Mouse (Mus musculus) left cerebral cortex, postnatal 25 days (tissue): Measurements from ENCODE around the gene Carmil1. TPM values are rescaled to one million over a fixed set of nuclear protein-coding genes. Genes with fewer than 3 reads are reported as not detected.
A peak's percentile ranks its signal among the peaks of the same experiment; 100 is the strongest.

Source experiments
- DNase-seq, 2 experiments: peaks; one replicate each; pipeline ENCODE4 v3.0.0; 2022; ENCODE audit warnings: low spot score in 2 of 2, mixed read lengths in 1 of 2
- intact Hi-C: fragments of 180-260 bp; cut with DNase I; formaldehyde crosslinking; loops from one replicate; pipeline ENCODE4 v1.15.1; 2025
- total RNA-seq, 2 experiments: library from RNA; stranded (reverse); gene quantifications; 2 replicates each; pipeline ENCODE4 v1.2.3; 2021

The Carmil1 gene
- total RNA-seq, 2 experiments from 2014 or later, result 27.4 to 37.2 TPM

DNA sequence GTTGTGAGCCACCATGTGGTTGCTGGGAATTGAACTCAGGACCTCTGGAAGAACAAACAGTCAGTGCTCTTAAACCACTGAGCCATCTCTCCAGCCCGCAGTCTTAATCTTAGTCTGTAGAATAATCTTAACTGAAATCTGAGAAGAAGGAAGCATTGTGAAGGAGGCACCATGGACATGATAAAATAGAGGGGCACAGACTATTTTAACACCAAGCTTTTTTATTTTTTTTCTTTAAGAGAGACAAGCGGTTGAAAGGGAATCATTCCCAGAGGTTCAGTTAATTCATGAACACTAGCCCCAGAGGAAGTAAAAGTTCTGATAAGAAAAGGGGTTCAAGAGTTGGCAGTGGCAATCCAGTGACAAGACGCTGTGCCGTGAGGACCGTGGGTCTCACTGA lies 15.8 kb downstream of the Carmil1 start:
- DNase-seq, result no peak
- intact Hi-C loops, result no loop called here

DNA sequence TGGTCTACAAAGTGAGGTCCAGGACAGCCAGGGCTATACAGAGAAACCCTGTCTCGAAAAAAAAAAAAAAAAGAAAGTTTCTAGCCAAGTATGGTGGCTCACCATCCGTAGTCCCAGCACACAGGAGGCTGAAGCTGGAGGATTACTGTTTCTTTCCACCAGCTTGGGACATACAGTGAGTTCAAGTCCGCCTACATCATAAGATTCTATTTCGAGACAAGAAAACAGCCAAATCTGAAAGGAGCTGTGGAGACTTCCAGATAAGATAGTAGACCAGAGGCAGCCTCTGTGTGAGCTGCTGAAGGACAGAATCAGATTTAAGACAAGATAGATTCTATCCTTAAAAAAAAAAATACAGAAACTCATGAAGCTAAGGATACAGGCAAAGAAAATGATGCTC lies 17.0 kb downstream of the Carmil1 start:
- intact Hi-C loops, result no loop called here
- DNase-seq, result peak in 1 of 2 experiments; percentile 46

DNA sequence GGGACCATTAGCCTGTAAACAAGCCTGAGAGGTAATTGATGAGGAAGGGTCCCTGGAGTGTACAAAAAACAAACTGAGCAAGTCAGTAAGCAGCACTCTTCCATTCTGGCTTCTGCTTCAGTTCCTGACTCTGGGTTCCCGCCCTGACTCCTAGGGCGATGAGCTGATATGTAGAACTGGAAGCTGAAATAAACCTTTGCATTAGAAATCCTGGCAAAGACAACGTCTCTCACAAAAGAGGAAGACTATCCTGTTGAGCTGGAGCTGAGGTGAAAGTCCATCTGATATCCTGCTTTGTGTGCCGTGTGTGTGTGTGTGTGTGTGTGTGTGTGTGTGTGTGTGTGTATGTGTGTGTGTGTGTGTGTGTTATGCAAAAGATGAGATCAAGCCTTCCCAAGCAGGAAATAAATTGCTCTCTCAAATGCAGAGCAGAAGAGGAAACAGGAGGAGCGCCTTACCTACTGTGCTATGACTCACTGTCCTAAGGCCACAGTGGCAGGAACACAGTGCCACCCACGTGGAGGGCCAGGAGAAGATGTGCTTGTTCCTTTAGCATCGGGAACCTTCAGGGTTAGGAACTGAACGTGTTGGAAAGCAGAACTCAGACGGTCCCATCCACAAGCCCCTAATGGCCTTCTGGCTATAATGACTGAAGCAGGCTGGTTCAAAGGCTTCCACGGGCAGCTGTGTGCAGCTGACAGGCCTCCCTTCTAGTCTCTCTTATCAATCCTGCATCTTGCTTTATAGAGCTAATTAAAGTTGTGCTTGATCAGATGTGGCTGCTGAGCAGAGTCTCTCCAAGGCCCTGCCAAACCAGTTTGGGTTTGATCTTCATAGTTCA lies 19.6 kb downstream of the Carmil1 start:
- no peak for DNase-seq
- intact Hi-C loops, result no loop called here

DNA sequence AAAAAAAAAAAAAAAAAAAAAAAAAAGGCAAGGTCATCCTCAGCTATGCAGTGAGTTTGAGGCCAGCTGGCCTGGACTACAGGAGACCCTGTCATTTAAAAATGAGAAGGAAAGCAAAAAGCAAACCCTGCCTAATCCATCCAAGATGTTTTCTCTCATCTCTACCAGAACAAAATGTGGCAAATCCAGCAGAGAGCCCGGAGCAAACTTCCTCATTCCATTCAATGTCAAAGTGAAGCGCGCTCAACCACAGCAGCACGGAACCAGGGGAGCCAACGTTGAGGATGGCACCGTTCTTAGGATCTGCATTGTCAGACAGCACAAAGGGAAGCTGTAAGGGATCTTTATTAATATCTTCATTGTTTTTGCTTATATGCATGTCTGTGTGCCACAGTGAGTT lies 22.8 kb downstream of the Carmil1 start:
- no peak for DNase-seq
- intact Hi-C loops, result no loop called here

DNA sequence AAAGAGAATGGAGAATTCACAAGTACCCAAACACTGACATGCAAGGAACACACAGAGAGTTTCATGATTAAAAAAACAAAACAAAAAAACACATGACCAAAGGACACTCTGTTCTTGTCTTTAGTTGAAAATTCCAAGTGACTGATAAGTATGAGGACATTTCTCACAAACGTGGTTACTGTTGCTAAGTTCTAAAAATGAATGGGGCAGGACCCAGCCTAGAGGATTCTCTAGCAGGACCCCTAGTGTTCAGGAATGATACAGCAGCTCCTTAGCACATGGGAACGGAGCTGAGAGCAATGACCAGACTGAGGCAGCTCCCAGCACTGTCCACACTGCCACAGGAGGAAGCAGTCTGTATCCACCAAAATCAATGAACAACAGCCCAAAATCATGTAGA lies 26.6 kb downstream of the Carmil1 start:
- peak; percentile 60 to 70 for DNase-seq
- intact Hi-C loops, result no loop called here

DNA sequence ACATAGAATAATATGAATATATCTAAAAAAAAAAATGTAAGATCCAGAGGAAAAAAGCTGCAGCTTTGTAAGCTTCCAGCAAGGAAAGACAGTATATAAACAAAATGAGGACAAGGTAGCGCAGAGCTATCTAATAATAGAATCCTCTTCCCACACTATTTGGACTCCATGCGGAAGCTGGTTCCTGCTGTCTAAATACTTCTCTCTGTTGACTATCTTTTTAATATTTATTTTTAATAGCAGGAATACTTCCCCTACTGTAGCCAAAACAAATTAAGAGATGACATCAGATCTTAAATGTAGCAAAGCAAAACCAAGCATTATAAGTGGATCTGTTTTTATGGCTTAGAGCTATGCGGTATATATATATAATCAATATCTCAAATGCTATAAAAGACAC lies 27.0 kb downstream of the Carmil1 start:
- intact Hi-C loops, result no loop called here
- no peak for DNase-seq

DNA sequence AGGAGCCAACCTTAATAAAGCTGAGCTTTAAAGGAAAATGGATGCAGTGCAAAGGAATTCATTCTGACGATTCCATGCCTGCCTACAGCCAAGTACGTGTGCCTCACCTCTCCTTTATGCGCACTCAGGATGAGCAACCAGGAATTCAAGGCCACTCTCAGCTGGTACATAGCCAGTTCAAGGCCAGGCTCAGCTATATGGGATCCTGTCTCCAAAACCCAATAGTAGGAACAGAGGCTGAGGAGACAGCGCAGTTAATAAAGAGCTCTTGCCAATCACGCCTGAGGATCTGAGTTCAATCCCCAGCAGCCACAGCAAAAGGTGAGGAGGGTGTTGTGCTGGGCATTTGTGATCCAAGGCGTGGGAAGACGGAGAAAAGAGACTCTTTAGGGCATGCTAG lies 29.4 kb downstream of the Carmil1 start:
- intact Hi-C loops, result no loop called here
- DNase-seq, result no peak

DNA sequence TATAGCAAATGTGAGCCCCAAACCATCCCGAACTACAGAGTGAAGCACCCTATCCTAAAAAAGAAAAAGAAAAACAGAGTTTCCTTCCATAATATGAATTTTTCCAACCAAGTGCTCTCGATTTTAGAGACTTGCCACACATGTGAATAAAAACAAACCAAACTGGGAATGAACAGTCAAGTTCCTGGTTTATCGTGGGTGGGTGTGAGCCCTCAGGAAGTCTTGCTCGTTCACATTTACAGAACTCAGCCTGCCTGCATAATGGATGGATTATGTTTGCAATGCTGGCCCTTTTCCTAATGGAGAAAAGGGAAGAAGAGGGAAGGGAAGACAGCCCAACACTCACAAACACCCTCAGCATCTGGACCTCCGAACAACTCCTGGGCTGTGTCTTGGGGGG lies 32.7 kb downstream of the Carmil1 start:
- intact Hi-C loops, result no loop called here
- DNase-seq, result peak in 1 of 2 experiments; percentile 67

DNA sequence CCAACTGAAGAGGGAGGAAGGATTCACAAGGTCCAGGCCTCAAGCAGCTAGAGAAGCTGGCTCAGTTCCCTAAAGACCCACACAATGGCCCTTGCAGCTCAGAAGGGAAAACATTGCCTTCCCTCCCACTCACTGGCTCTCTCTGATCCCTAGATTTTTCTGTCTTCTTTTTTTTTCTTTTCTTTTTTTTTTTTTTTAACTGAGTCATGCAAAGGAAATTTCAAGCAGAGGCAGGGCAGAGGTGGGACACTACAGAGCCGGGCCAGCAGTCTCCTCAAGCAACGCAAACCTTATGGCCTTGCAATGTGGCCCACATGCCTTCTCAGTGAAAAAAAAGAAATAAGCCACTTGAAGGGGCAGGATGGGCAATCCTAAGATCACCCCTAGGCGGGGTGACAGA lies 33.2 kb downstream of the Carmil1 start:
- peak in 1 of 2 experiments; percentile 37 for DNase-seq
- intact Hi-C loops, result no loop called here

DNA sequence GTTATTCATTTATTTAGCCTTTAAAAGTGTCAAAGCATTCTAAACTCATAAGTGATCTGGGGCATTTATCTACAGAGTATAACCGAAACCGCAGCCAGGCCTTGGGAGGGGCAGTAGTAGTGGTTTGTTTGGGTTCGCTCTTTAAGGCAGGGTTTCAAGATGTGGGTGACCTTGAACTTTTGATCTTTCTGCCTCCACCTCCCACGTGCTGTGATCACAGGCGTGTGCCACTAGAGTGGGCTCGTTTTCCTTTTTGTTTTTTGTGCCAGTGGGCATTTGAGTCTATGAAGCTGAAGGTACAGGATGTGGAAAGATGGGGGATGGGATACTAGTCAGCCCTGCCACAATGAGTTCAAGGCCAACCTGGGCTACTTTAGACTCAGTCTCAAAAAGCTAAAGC lies 34.3 kb downstream of the Carmil1 start:
- intact Hi-C loops, result no loop called here
- no peak for DNase-seq

DNA sequence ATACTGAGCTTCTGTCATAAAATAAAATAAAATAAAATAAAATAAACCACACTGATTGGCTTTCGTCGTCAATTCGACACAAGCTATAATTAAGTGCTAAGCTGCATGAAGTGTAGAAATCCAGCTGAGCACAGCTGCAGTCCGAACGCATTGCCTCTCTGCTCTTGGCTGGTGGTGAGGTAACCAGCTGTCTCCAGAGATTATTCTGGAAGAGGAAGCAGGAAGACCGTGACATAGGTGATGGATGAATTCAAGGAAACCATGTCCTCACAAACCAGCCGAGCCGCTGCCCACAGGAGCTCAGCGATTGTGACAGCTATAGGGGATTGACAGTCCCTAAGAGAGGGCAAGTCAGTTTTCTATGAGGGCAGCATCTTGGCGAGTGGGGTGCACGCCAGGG lies 36.0 kb downstream of the Carmil1 start:
- DNase-seq, result no peak
- intact Hi-C loops, result no loop called here

DNA sequence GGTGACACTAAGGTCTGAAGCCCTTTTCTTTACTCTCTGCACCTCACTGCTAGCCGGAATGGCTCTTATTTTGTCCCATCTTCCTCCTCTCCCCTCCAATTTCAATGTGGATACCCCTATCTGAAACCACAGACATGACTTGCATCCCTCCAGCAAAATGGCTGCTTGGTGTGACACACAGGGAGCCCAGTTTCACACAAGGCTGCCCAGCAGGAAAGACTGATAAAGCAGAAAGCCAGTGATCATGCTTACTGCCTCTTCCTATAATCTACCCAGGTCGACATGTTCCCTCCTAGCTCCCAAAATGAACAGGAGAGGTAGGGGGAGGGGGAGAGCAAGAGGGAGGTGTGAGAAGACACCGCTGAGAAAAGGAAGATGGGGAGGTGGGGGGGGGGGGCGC lies 36.6 kb downstream of the Carmil1 start:
- intact Hi-C loops, result no loop called here
- no peak for DNase-seq

DNA sequence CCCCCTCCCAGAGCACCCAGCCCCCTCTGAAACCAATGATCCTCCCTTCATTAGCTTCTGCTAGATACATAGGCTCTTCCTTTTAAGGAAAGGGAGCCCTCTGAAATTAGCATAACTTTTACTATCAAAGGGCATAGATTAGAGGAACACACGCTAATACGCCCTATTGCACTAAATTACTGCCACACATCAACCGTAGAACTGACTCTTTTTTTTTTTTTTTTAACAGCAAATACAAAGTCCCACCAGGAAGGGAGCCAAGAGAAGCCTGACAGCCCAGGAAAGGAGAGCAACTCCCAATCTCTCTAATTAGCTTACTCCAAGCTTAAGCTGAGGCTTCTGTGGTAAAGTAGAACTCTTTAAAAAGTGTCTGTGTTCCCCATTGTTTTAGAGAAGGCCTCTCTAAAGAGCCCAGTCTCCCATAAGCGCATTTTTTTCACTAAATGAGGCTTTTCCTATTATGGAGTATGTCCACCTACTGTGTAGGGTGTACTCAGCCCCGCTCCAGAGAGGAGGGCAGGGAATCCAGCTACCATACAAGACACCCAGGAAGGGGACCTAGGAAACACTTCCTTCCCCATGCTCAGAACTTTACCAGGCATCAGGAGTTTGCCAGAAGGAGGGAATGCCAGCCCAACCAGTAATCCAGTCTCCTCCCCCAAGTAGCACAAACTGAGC lies 38.0 kb downstream of the Carmil1 start:
- DNase-seq, result no peak
- intact Hi-C loops, result no loop called here

DNA sequence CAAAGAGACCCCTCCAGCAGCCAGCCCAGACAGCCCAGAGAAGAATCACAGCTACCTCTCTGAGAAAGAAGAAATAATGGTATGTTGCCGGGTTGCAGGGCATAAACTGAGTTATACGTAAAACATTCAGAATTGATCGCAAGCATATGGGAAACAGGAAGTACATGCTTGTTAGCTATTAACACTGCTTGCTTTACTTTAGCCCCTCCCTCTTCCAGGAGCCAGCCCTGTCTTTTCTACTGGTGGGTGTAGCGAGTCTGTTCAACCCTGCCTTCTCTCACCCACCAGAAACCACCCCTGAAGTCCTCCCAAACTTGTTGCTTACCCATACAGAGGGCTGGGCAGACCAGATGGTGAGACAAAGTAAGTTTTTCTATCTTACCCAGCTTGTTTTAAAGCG lies 39.4 kb downstream of the Carmil1 start:
- peak in 1 of 2 experiments; percentile 34 for DNase-seq
- intact Hi-C loops, result no loop called here

DNA sequence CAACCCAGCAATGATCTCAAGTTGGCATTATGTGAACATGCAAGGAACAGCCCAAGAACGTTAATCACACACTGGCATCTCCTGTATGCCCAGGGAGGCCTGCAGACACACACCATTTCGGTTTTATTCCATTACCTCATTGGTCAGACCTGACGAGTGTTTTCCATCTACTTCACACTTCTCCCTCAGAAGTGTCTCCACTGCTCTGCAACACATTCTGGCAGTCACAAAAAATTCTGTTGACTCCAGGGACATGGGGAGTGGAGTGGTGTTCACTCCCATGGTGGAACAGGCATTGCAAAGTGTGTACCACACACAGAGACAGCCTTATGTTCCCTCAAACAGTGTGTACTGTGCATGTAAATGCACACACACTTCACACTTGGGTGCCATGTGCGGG lies 40.2 kb downstream of the Carmil1 start:
- intact Hi-C loops, result no loop called here

DNA sequence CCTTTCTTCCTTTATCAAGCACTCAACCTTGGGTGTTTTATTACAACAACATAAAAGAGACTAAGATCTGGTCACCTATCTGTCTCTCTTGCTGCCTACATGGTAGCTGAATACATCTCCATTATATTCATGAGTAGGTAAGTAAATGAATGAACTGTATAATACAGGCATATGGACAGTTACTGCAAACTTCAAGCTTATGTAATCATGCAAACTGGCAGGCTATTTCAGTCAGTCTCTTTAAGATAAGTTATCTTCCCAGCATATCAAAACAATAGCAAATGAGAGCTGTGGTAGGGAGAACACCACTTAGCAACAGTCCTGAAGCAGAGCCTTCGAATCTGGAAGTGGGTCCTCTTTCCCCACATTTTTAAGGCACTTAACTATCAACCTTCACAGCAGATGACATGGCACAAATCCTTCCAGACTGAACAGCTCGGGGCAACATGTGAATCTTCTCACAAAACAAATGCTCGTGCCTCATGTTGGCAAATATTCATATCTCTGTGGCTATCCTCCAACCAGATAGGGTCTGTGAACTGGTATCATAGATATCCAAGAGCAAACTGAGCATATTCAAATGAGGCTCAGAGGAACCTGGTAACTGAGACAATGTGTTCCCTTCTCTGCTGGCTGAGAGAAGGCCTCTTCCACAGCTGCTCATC lies 42.0 kb downstream of the Carmil1 start:
- intact Hi-C loops, result no loop called here
- DNase-seq, result peak in 1 of 2 experiments; percentile 68

More for the DNA sequence above, 40.2 kb downstream of the Carmil1 start:
- peak in 1 of 2 experiments; percentile 33 for DNase-seq

DNA sequence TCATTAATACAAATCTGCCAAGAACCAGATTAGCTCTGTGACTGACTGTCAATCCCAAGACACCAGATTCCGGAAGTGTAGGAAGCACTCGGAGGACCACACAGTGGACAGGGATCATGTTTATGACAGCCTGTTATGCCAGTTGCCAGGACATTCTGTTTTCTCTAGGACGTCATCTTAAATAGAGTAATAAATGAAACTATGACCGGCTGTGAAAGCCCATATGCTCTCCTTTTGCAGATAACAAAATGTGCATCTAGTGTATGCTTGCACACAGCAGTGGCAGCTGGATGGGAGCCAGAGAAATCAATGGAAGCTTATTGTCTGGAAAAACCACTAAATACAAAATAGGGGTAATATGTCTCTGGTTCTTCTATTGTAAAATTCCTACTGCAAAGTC lies 43.9 kb downstream of the Carmil1 start:
- intact Hi-C loops, result no loop called here
- DNase-seq, result no peak

DNA sequence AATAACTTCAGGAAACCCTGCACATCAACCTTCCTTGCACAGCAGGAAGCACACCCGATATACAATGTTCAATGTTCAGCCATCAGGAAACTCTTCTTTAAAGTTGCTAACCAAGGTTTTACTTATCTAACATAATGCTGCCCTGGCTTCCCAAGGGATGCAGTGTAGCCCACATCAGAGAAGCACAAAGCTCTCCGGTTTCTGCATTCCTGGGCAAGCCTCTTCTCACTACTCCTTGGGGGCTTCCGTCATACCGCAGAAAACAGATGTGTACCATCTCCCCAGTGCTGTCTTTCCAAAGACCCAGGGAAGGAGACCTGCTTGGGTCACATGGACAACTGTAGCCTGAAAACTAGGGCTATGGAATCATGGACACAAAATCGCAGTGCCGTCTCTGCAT lies 47.8 kb downstream of the Carmil1 start:
- no peak for DNase-seq

DNA sequence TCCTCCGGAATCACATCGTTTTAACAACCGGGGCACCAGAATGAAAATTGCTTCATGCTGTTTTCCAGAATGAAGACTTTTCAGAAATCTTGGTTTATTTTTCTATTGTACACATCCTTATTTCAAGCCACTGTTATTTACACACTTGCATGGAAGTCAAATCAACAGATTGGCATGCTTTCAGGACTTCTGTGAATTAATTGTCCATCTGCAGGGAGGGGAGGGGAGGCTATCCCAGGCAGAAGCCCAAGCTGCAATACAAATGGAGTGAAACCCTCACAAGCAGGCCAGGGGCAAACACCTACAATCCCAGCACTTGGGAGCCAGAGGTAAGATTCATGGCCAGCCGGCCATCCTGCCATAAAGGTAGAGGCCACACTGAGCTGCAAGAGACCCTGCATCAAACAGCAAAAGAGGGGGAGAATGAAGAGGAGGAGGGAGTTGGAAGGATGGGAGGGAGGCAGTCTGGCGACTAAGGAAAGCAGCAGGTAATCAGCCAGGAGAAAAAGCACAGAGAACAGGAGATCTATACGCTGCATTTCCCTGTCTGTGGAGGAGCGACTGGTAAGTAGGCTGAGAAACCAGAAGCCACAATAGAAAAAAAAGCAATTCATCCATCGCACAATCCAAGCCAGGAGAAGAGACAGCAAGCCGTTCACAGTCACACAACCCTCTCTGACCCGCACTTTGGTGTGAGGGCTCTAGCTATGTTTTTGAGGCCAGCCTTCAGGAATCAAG lies 48.7 kb downstream of the Carmil1 start:
- DNase-seq, result no peak
- intact Hi-C loops, result no loop called here

More for the DNA sequence above, 47.8 kb downstream of the Carmil1 start:
- intact Hi-C loops, result no loop called here

DNA sequence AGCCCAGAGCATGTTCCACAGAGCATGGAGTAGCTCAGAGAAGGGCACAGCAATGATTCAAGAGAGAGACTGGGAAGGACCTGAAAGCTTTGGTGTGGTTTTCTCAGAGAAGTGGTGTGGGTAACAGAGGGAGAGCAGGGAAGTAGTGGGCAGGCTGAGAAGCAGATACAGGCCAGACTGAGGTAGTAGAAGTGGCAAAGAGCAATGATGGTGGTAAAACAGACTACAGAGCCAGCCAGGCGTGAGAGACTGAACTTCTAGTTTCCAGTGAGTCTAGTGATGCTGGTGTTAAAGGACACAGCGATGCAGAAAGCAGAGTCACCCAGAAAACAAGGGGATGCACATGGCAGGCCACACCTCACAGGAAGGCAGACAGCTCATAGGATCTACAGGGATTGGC lies 49.4 kb downstream of the Carmil1 start:
- no peak for DNase-seq
- intact Hi-C loops, result no loop called here
